Mouse (Mus musculus): ENCODE measurements around the gene Gm42688. TPM values are rescaled to one million over a fixed set of nuclear protein-coding genes. Genes with fewer than 3 reads are reported as not detected.

The Gm42688 gene
- polyA plus RNA-seq, 1 experiment from 2014 or later = 2.4 TPM

- under 1% methylated on average over 58 of the region's 58 CpGs for WGBS
- H3K4me3 ChIP-seq = peak overlapping the region; percentile 41
- peak; percentile 72 for DNase-seq (ENCODE audit: low spot score)
- H3K9me3 ChIP-seq (replicated peaks) = no peaks in the 10 kb centered on the region
- H3K36me3 ChIP-seq = no peaks in the 10 kb centered on the region
- peaks cover 100% of the 10 kb centered on the region for H3K27me3 ChIP-seq (ENCODE audit: low read depth, poor library complexity, severe bottlenecking)
- no peak overlapping the region for H3K27ac ChIP-seq (replicated peaks)
- H3K4me1 ChIP-seq = peaks cover 37% of the 10 kb centered on the region
Observed at GRCm38 (mm10) chr6:83070311-83071219, 30.9 kb upstream of the Gm42688 start.

- H3K36me3 ChIP-seq = no peaks in the 10 kb centered on the region
- H3K4me3 ChIP-seq = peak overlapping the region; percentile 41
- DNase-seq (ENCODE audit: low spot score) = peak; percentile 43
- peaks cover 100% of the 10 kb centered on the region for H3K27me3 ChIP-seq (ENCODE audit: low read depth, poor library complexity, severe bottlenecking)
- H3K27ac ChIP-seq (replicated peaks) = no peak overlapping the region
- peaks cover 37% of the 10 kb centered on the region for H3K4me1 ChIP-seq
- WGBS = 0% methylated on average over 20 of the region's 24 CpGs
- H3K9me3 ChIP-seq (replicated peaks) = no peaks in the 10 kb centered on the region
Observed at GRCm38 (mm10) chr6:83071220-83071619, 30.2 kb upstream of the Gm42688 start.

- peaks cover 42% of the 10 kb centered on the region for H3K4me1 ChIP-seq
- H3K36me3 ChIP-seq = peaks cover 3% of the 10 kb centered on the region
- WGBS = 17% methylated on average over 2 of the region's 2 CpGs
- no peak overlapping the region for H3K27ac ChIP-seq (replicated peaks)
- peaks cover 77% of the 10 kb centered on the region for H3K27me3 ChIP-seq (ENCODE audit: low read depth, poor library complexity, severe bottlenecking)
- no peaks in the 10 kb centered on the region for H3K9me3 ChIP-seq (replicated peaks)
- H3K4me3 ChIP-seq = no peak overlapping the region
- no peak for DNase-seq (ENCODE audit: low spot score)
Observed at GRCm38 (mm10) chr6:83074979-83075378, 26.4 kb upstream of the Gm42688 start.

- Histone ChIP-seq H3K27me3 (ENCODE audit: low read depth, poor library complexity, severe bottlenecking) (peaks cover 75% of the 10 kb centered on the region), H3K4me3 (peak within 1 kb of the TSS; percentile 84), H3K9me3 (replicated peaks) (no peaks in the 10 kb centered on the region), H3K36me3 (peaks cover 27% of the 10 kb centered on the region), H3K27ac (replicated peaks) (peak within 1 kb of the TSS; percentile 97), H3K4me1 (peaks cover 24% of the 10 kb centered on the region)
- under 1% methylated on average over 54 of the region's 54 CpGs for WGBS
- DNase-seq (ENCODE audit: low spot score) = no peak
Observed at GRCm38 (mm10) chr6:83077630-83078323, 23.6 kb upstream of the Gm42688 start, which contains the start of gene Pcgf1. Gene Pcgf1, plus strand, starts transcription at chr6:83077869.

GRCm38 (mm10) chr6:83078324-83078858 is 23.0 kb upstream of the Gm42688 start:
- Histone ChIP-seq H3K27me3 (ENCODE audit: low read depth, poor library complexity, severe bottlenecking) (peaks cover 75% of the 10 kb centered on the region), H3K9me3 (replicated peaks) (no peaks in the 10 kb centered on the region), H3K27ac (replicated peaks) (peak overlapping the region; percentile 97), H3K36me3 (peaks cover 27% of the 10 kb centered on the region), H3K4me1 (peaks cover 28% of the 10 kb centered on the region), H3K4me3 (peak overlapping the region; percentile 84)
- under 1% methylated on average over 46 of the region's 46 CpGs for WGBS
- peak; percentile 99 for DNase-seq (ENCODE audit: low spot score)

GRCm38 (mm10) chr6:83080210-83080609 is 21.2 kb upstream of the Gm42688 start:
- no peak overlapping the region for H3K4me3 ChIP-seq
- H3K9me3 ChIP-seq (replicated peaks) = no peaks in the 10 kb centered on the region
- 93% methylated on average over 5 of the region's 5 CpGs for WGBS
- peaks cover 75% of the 10 kb centered on the region for H3K27me3 ChIP-seq (ENCODE audit: low read depth, poor library complexity, severe bottlenecking)
- no peak for DNase-seq (ENCODE audit: low spot score)
- H3K27ac ChIP-seq (replicated peaks) = no peak overlapping the region
- peaks cover 27% of the 10 kb centered on the region for H3K36me3 ChIP-seq
- H3K4me1 ChIP-seq = peaks cover 41% of the 10 kb centered on the region

- H3K4me3 ChIP-seq = no peak overlapping the region
- H3K9me3 ChIP-seq (replicated peaks) = no peaks in the 10 kb centered on the region
- H3K27me3 ChIP-seq (ENCODE audit: low read depth, poor library complexity, severe bottlenecking) = peaks cover 82% of the 10 kb centered on the region
- peaks cover 53% of the 10 kb centered on the region for H3K4me1 ChIP-seq
- peaks cover 27% of the 10 kb centered on the region for H3K36me3 ChIP-seq
- H3K27ac ChIP-seq (replicated peaks) = no peak overlapping the region; the same call in 1 of the 2 replicates
- no peak for DNase-seq (ENCODE audit: low spot score)
- WGBS = 5% methylated on average over 5 of the region's 5 CpGs
Observed at GRCm38 (mm10) chr6:83083497-83083896, 17.9 kb upstream of the Gm42688 start.

- no peak overlapping the region for H3K4me3 ChIP-seq
- no peak for DNase-seq (ENCODE audit: low spot score)
- peaks cover 92% of the 10 kb centered on the region for H3K27me3 ChIP-seq (ENCODE audit: low read depth, poor library complexity, severe bottlenecking)
- peaks cover 44% of the 10 kb centered on the region for H3K4me1 ChIP-seq
- no peaks in the 10 kb centered on the region for H3K9me3 ChIP-seq (replicated peaks)
- peaks cover 27% of the 10 kb centered on the region for H3K36me3 ChIP-seq
- H3K27ac ChIP-seq (replicated peaks) = no peak overlapping the region
- WGBS = 5% methylated on average over 6 of the region's 6 CpGs
Observed at GRCm38 (mm10) chr6:83084477-83084876, 16.9 kb upstream of the Gm42688 start.

- H3K9me3 ChIP-seq (replicated peaks) = no peaks in the 10 kb centered on the region
- H3K27me3 ChIP-seq (ENCODE audit: low read depth, poor library complexity, severe bottlenecking) = peaks cover 97% of the 10 kb centered on the region
- WGBS = 2% methylated on average over 42 of the region's 42 CpGs
- H3K27ac ChIP-seq (replicated peaks) = no peak within 1 kb of the TSS
- H3K4me3 ChIP-seq = peak within 1 kb of the TSS; percentile 40
- DNase-seq (ENCODE audit: low spot score) = no peak
- peaks cover 40% of the 10 kb centered on the region for H3K4me1 ChIP-seq
- peaks cover 10% of the 10 kb centered on the region for H3K36me3 ChIP-seq
Observed at GRCm38 (mm10) chr6:83086121-83087035, 15.0 kb upstream of the Gm42688 start, which contains the start of gene Lbx2. Gene Lbx2, plus strand, starts transcription at chr6:83086367.

GRCm38 (mm10) chr6:83087205-83087925 is 14.1 kb upstream of the Gm42688 start:
- peak; percentile 58 for DNase-seq (ENCODE audit: low spot score)

GRCm38 (mm10) chr6:83087926-83088260 is 13.5 kb upstream of the Gm42688 start:
- H3K4me1 ChIP-seq = peaks cover 38% of the 10 kb centered on the region
- no peaks in the 10 kb centered on the region for H3K36me3 ChIP-seq
- no peak overlapping the region for H3K27ac ChIP-seq (replicated peaks)
- peaks cover 91% of the 10 kb centered on the region for H3K27me3 ChIP-seq (ENCODE audit: low read depth, poor library complexity, severe bottlenecking)
- H3K4me3 ChIP-seq = peak overlapping the region; percentile 40
- WGBS = 3% methylated on average over 9 of the region's 9 CpGs
- no peaks in the 10 kb centered on the region for H3K9me3 ChIP-seq (replicated peaks)
- peak; percentile 34 for DNase-seq (ENCODE audit: low spot score)

More at GRCm38 (mm10) chr6:83087205-83087925, 14.1 kb upstream of the Gm42688 start:
- H3K36me3 ChIP-seq = peaks cover 2% of the 10 kb centered on the region; the same call in 1 of the 2 replicates
- no peak overlapping the region for H3K27ac ChIP-seq (replicated peaks)
- peaks cover 40% of the 10 kb centered on the region for H3K4me1 ChIP-seq
- peaks cover 94% of the 10 kb centered on the region for H3K27me3 ChIP-seq (ENCODE audit: low read depth, poor library complexity, severe bottlenecking)
- H3K9me3 ChIP-seq (replicated peaks) = no peaks in the 10 kb centered on the region
- WGBS = under 1% methylated on average over 47 of the region's 47 CpGs
- H3K4me3 ChIP-seq = peak overlapping the region; percentile 40
